Mouse (Mus musculus): ENCODE measurements around the gene Ankrd60. TPM values are rescaled to one million over a fixed set of nuclear protein-coding genes. Genes with fewer than 3 reads are reported as not detected.
A peak's percentile ranks its signal among the peaks of the same experiment; 100 is the strongest.

Gene Ankrd60
- polyA plus RNA-seq, 1 experiment from 2014 or later = not detected

- Histone ChIP-seq H3K27me3 (no peaks in the 10 kb centered on the region), H3K9me3 (no peaks in the 10 kb centered on the region), H3K4me3 (no peak overlapping the region), H3K4me1 (replicated peaks) (peaks cover 21% of the 10 kb centered on the region), H3K9ac (no peak overlapping the region), H3K36me3 (peaks cover 13% of the 10 kb centered on the region), H3K4me2 (no peak overlapping the region), H3K27ac (no peak overlapping the region)
- 96% methylated on average over 1 of the region's 1 CpGs for WGBS
- ATAC-seq (ENCODE audit: low FRiP score) = no peak
Observed at GRCm38 (mm10) chr2:173601861-173602260, 23.7 kb upstream of the Ankrd60 start.

- WGBS = 41% methylated on average over 10 of the region's 10 CpGs
- no peak overlapping the region for H3K4me3 ChIP-seq
- no peak overlapping the region for H3K27ac ChIP-seq
- no peaks in the 10 kb centered on the region for H3K9me3 ChIP-seq
- H3K4me2 ChIP-seq = no peak overlapping the region
- no peaks in the 10 kb centered on the region for H3K27me3 ChIP-seq
- H3K36me3 ChIP-seq = no peaks in the 10 kb centered on the region; the same call in 1 of the 2 replicates
- peaks cover 20% of the 10 kb centered on the region for H3K4me1 ChIP-seq (replicated peaks)
- ATAC-seq (ENCODE audit: low FRiP score) = no peak
- H3K9ac ChIP-seq = no peak overlapping the region
Observed at GRCm38 (mm10) chr2:173595374-173595781, 17.2 kb upstream of the Ankrd60 start.

GRCm38 (mm10) chr2:173594313-173595063 is 16.3 kb upstream of the Ankrd60 start:
- H3K4me1 ChIP-seq (replicated peaks) = peaks cover 20% of the 10 kb centered on the region
- no peaks in the 10 kb centered on the region for H3K27me3 ChIP-seq
- no peak overlapping the region for H3K4me3 ChIP-seq
- WGBS = 72% methylated on average over 11 of the region's 11 CpGs
- no peaks in the 10 kb centered on the region for H3K9me3 ChIP-seq
- no peak overlapping the region for H3K9ac ChIP-seq
- H3K4me2 ChIP-seq = no peak overlapping the region
- no peak for ATAC-seq (ENCODE audit: low FRiP score)
- H3K27ac ChIP-seq = peak overlapping the region; percentile 60; the same call in 1 of the 2 replicates
- H3K36me3 ChIP-seq = no peaks in the 10 kb centered on the region; the same call in 1 of the 2 replicates

GRCm38 (mm10) chr2:173593841-173594240 is 15.7 kb upstream of the Ankrd60 start:
- no peaks in the 10 kb centered on the region for H3K27me3 ChIP-seq
- H3K4me1 ChIP-seq (replicated peaks) = peaks cover 20% of the 10 kb centered on the region
- H3K9me3 ChIP-seq = no peaks in the 10 kb centered on the region
- no peak overlapping the region for H3K4me2 ChIP-seq
- no peak overlapping the region for H3K4me3 ChIP-seq
- no peak for ATAC-seq (ENCODE audit: low FRiP score)
- no peaks in the 10 kb centered on the region for H3K36me3 ChIP-seq
- H3K9ac ChIP-seq = no peak overlapping the region
- peak overlapping the region; percentile 60 for H3K27ac ChIP-seq
- 50% methylated on average over 4 of the region's 4 CpGs for WGBS

- H3K4me3 ChIP-seq = no peak overlapping the region
- H3K9me3 ChIP-seq = no peaks in the 10 kb centered on the region
- peak overlapping the region; percentile 60; the same call in 1 of the 2 replicates for H3K27ac ChIP-seq
- H3K4me1 ChIP-seq (replicated peaks) = peaks cover 20% of the 10 kb centered on the region
- 43% methylated on average over 9 of the region's 9 CpGs for WGBS
- H3K27me3 ChIP-seq = no peaks in the 10 kb centered on the region
- peak; percentile 62 for ATAC-seq (ENCODE audit: low FRiP score)
- H3K4me2 ChIP-seq = no peak overlapping the region
- H3K36me3 ChIP-seq = 0 out of 2 replicates have a peak, but pooled peaks cover under 1% of the 10 kb centered on the region
- H3K9ac ChIP-seq = peak overlapping the region; percentile 35; the same call in 1 of the 2 replicates
Observed at GRCm38 (mm10) chr2:173592781-173593180, 14.6 kb upstream of the Ankrd60 start.

GRCm38 (mm10) chr2:173587411-173587810 is 9.2 kb upstream of the Ankrd60 start:
- Histone ChIP-seq H3K9me3 (no peaks in the 10 kb centered on the region; the same call in 1 of the 2 replicates), H3K9ac (no peak overlapping the region), H3K36me3 (0 out of 2 replicates have a peak, but pooled peaks cover 7% of the 10 kb centered on the region), H3K27me3 (peaks cover 22% of the 10 kb centered on the region), H3K4me2 (no peak overlapping the region), H3K27ac (no peak overlapping the region), H3K4me3 (no peak overlapping the region), H3K4me1 (replicated peaks) (peaks cover 11% of the 10 kb centered on the region)
- ATAC-seq (ENCODE audit: low FRiP score) = no peak
- 86% methylated on average over 5 of the region's 5 CpGs for WGBS

GRCm38 (mm10) chr2:173586118-173586968 is 8.2 kb upstream of the Ankrd60 start:
- Histone ChIP-seq H3K27me3 (peaks cover 24% of the 10 kb centered on the region), H3K27ac (peak overlapping the region; percentile 40; the same call in 1 of the 2 replicates), H3K9me3 (no peaks in the 10 kb centered on the region; the same call in 1 of the 2 replicates), H3K4me3 (peak overlapping the region; percentile 39), H3K4me1 (replicated peaks) (peaks cover 11% of the 10 kb centered on the region), H3K36me3 (0 out of 2 replicates have a peak, but pooled peaks cover 7% of the 10 kb centered on the region), H3K9ac (peak overlapping the region; percentile 69), H3K4me2 (peak overlapping the region; percentile 70)
- WGBS = under 1% methylated on average over 68 of the region's 68 CpGs
- peak; percentile 65; the same call in 1 of the 2 replicates for ATAC-seq (ENCODE audit: low FRiP score)

- Histone ChIP-seq H3K36me3 (0 out of 2 replicates have a peak, but pooled peaks cover 7% of the 10 kb centered on the region), H3K4me3 (peak overlapping the region; percentile 39), H3K27ac (0 out of 2 replicates have a peak overlapping the region, but pooled peaks have one; percentile 40), H3K9me3 (no peaks in the 10 kb centered on the region; the same call in 1 of the 2 replicates), H3K4me1 (replicated peaks) (peaks cover 11% of the 10 kb centered on the region), H3K9ac (peak overlapping the region; percentile 69), H3K4me2 (peak overlapping the region; percentile 70), H3K27me3 (peaks cover 27% of the 10 kb centered on the region)
- ATAC-seq (ENCODE audit: low FRiP score) = peak; percentile 84
- under 1% methylated on average over 54 of the region's 54 CpGs for WGBS
Observed at GRCm38 (mm10) chr2:173585387-173586117, 7.4 kb upstream of the Ankrd60 start.

- no peak for ATAC-seq (ENCODE audit: low FRiP score)
- H3K27ac ChIP-seq = no peak overlapping the region
- H3K27me3 ChIP-seq = peaks cover 37% of the 10 kb centered on the region
- H3K9ac ChIP-seq = no peak overlapping the region
- H3K4me3 ChIP-seq = no peak overlapping the region
- H3K4me2 ChIP-seq = no peak overlapping the region
- H3K36me3 ChIP-seq = 0 out of 2 replicates have a peak, but pooled peaks cover 7% of the 10 kb centered on the region
- no peaks in the 10 kb centered on the region; the same call in 1 of the 2 replicates for H3K9me3 ChIP-seq
- H3K4me1 ChIP-seq (replicated peaks) = peaks cover 11% of the 10 kb centered on the region
- 42% methylated on average over 15 of the region's 15 CpGs for WGBS
Observed at GRCm38 (mm10) chr2:173584361-173584760, 6.2 kb upstream of the Ankrd60 start.

GRCm38 (mm10) chr2:173583455-173583854 is 5.3 kb upstream of the Ankrd60 start:
- Histone ChIP-seq H3K9me3 (no peaks in the 10 kb centered on the region; the same call in 1 of the 2 replicates), H3K9ac (no peak overlapping the region), H3K36me3 (0 out of 2 replicates have a peak, but pooled peaks cover 7% of the 10 kb centered on the region), H3K4me2 (no peak overlapping the region), H3K27ac (no peak overlapping the region), H3K4me3 (no peak overlapping the region), H3K27me3 (peaks cover 45% of the 10 kb centered on the region), H3K4me1 (replicated peaks) (peaks cover 13% of the 10 kb centered on the region)
- WGBS = 41% methylated on average over 5 of the region's 5 CpGs
- ATAC-seq (ENCODE audit: low FRiP score) = no peak

GRCm38 (mm10) chr2:173582903-173583302 is 4.7 kb upstream of the Ankrd60 start:
- H3K27me3 ChIP-seq = peaks cover 46% of the 10 kb centered on the region
- H3K27ac ChIP-seq = no peak overlapping the region
- WGBS = 96% methylated on average over 3 of the region's 3 CpGs
- H3K9ac ChIP-seq = no peak overlapping the region
- H3K4me3 ChIP-seq = no peak overlapping the region
- no peak overlapping the region for H3K4me2 ChIP-seq
- ATAC-seq (ENCODE audit: low FRiP score) = no peak
- peaks cover 18% of the 10 kb centered on the region for H3K4me1 ChIP-seq (replicated peaks)
- no peaks in the 10 kb centered on the region; the same call in 1 of the 2 replicates for H3K9me3 ChIP-seq
- H3K36me3 ChIP-seq = 0 out of 2 replicates have a peak, but pooled peaks cover 7% of the 10 kb centered on the region

All from hindbrain, embryonic 13.5 days (tissue).